Mouse (Mus musculus): Measurements from ENCODE around the gene Hoxa9. TPM values are rescaled to one million over a fixed set of nuclear protein-coding genes. Genes with fewer than 3 reads are reported as not detected.

Gene Hoxa9
- polyA plus RNA-seq, 2 experiments: 39.0 to 107 TPM

DNA sequence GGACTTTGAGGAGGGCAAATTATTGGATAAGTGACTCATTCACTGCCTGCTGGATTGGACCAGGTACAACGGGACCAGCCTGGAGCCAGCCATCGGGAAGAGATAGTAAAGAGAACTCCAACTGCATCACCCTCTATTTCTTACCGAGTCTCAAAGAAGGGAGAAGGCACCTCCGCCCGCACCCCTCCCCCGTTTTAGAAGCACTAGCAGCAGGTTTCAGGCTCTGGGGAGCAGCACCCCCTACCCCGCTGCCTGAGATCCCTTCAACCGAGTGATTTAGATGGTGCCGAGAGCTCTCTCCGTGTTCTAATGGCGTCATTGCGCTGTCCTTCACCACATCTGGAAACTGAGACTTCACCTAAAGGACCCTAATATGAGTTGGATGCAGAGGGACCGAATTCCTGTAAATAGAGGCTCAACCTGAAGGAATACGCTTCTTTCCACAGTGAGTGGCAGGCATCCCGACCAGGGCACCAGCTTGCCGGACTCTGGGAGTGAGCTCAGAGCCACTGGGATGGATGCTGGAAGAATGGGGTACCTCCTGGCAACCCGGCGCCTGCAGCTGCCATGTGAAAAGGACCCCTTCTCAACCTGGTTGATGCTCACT lies 34.5 kb upstream of the Hoxa9 start:
- Histone ChIP-seq H3K4me1 (ENCODE audit: control insufficient read depth, insufficient read depth, low read length) (peaks cover 11% of the 10 kb centered on the region), H3K4me3 (replicated peaks; ENCODE audit: low read length) (peak overlapping the region; percentile 76), H3K9ac (ENCODE audit: low read depth, low read length, severe bottlenecking) (peak overlapping the region; percentile 99), H3K27ac (replicated peaks; ENCODE audit: low read depth, low read length) (peak overlapping the region; percentile 95), H3K9me3 (ENCODE audit: control insufficient read depth, low read length) (no peaks in the 10 kb centered on the region), H3K27me3 (ENCODE audit: control insufficient read depth, insufficient read depth, low read length) (peaks cover 35% of the 10 kb centered on the region), H3K36me3 (ENCODE audit: control insufficient read depth, insufficient read depth, low read length) (no peaks in the 10 kb centered on the region), H3K4me2 (replicated peaks; ENCODE audit: low read depth, low read length, severe bottlenecking) (peak overlapping the region; percentile 96)
- 2% methylated on average over 18 of the region's 18 CpGs for WGBS
- ATAC-seq (ENCODE audit: low FRiP score, low read depth) (no peak), DNase-seq (ENCODE audit: low spot score) (no peak)
- TF ChIP-seq POLR2A (IDR thresholded peaks at IDR 0.05; ENCODE audit: borderline replicate concordance, extremely low read depth, insufficient read depth, insufficient read length): no peak

DNA sequence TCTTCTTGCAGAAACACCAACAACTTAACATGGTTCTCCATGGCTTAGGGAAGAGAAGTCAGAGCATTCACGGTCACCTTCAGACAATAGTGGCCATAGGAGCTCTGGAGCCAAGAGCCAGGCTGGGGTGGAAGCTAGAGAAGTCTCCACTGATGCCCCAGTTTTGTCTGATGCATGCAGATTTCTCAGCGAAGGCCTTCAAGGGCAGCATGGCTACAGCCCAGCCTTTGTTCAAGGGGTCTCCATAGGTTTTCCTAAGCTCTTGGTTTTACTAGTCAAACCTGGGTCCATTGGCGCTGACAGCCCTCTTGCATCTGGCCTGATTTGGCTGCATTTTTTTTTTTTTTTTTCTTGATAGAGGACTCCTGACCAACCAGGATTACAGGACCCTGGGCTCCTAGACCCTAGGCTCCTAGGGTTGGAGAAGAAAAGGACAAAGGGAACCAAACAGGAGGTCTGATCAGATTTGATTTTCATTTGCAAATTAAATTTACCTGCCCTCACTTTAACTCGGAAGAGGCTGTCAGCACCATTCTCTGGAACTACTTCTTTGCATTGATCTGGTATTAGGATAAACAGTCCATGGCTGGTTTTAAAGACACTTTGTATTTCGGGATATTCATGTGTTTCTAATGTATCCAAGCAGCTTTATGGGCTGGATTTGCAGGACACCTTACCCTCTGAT lies 33.4 kb upstream of the Hoxa9 start:
- H3K27me3 ChIP-seq (ENCODE audit: control insufficient read depth, insufficient read depth, low read length): peaks cover 27% of the 10 kb centered on the region
- peak overlapping the region; percentile 95 for H3K27ac ChIP-seq (replicated peaks; ENCODE audit: low read depth, low read length)
- H3K9ac ChIP-seq (ENCODE audit: low read depth, low read length, severe bottlenecking): peak overlapping the region; percentile 99
- WGBS: 11% methylated on average over 5 of the region's 5 CpGs
- peak overlapping the region; percentile 76 for H3K4me3 ChIP-seq (replicated peaks; ENCODE audit: low read length)
- ATAC-seq (ENCODE audit: low FRiP score, low read depth): no peak
- H3K36me3 ChIP-seq (ENCODE audit: control insufficient read depth, insufficient read depth, low read length): no peaks in the 10 kb centered on the region
- peaks cover 10% of the 10 kb centered on the region; the same call in 1 of the 2 replicates for H3K4me1 ChIP-seq (ENCODE audit: control insufficient read depth, insufficient read depth, low read length)
- H3K4me2 ChIP-seq (replicated peaks; ENCODE audit: low read depth, low read length, severe bottlenecking): peak overlapping the region; percentile 96
- peak; percentile 6 for DNase-seq (ENCODE audit: low spot score)
- no peaks in the 10 kb centered on the region for H3K9me3 ChIP-seq (ENCODE audit: control insufficient read depth, low read length)
- no peak for TF ChIP-seq POLR2A (IDR thresholded peaks at IDR 0.05; ENCODE audit: borderline replicate concordance, extremely low read depth, insufficient read depth, insufficient read length)

DNA sequence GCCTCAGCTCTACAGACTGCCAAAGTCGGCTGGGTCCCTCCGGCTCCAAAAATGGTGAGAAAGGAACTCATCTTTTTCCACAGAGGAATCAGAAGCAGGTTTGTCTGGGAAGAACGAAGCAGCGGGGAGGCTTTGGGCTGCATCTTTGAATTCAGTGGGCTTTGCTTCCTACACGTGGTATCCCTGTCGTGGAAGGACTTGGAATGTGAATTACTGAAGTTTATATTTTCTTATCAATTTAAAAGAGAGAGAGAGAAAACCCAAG lies 32.4 kb upstream of the Hoxa9 start:
- 5% methylated on average over 6 of the region's 6 CpGs for WGBS
- peaks cover 17% of the 10 kb centered on the region; the same call in 1 of the 2 replicates for H3K27me3 ChIP-seq (ENCODE audit: control insufficient read depth, insufficient read depth, low read length)
- TF ChIP-seq POLR2A (IDR thresholded peaks at IDR 0.05; ENCODE audit: borderline replicate concordance, extremely low read depth, insufficient read depth, insufficient read length): no peak
- peak overlapping the region; percentile 99 for H3K9ac ChIP-seq (ENCODE audit: low read depth, low read length, severe bottlenecking)
- peak overlapping the region; percentile 96 for H3K4me2 ChIP-seq (replicated peaks; ENCODE audit: low read depth, low read length, severe bottlenecking)
- ATAC-seq (ENCODE audit: low FRiP score, low read depth) (no peak), DNase-seq (ENCODE audit: low spot score) (peak; percentile 4)
- H3K4me3 ChIP-seq (replicated peaks; ENCODE audit: low read length): peak overlapping the region; percentile 76
- H3K27ac ChIP-seq (replicated peaks; ENCODE audit: low read depth, low read length): peak overlapping the region; percentile 95
- H3K9me3 ChIP-seq (ENCODE audit: control insufficient read depth, low read length): no peaks in the 10 kb centered on the region
- H3K36me3 ChIP-seq (ENCODE audit: control insufficient read depth, insufficient read depth, low read length): 0 out of 2 replicates have a peak, but pooled peaks cover under 1% of the 10 kb centered on the region
- peaks cover 9% of the 10 kb centered on the region; the same call in 1 of the 2 replicates for H3K4me1 ChIP-seq (ENCODE audit: control insufficient read depth, insufficient read depth, low read length)

DNA sequence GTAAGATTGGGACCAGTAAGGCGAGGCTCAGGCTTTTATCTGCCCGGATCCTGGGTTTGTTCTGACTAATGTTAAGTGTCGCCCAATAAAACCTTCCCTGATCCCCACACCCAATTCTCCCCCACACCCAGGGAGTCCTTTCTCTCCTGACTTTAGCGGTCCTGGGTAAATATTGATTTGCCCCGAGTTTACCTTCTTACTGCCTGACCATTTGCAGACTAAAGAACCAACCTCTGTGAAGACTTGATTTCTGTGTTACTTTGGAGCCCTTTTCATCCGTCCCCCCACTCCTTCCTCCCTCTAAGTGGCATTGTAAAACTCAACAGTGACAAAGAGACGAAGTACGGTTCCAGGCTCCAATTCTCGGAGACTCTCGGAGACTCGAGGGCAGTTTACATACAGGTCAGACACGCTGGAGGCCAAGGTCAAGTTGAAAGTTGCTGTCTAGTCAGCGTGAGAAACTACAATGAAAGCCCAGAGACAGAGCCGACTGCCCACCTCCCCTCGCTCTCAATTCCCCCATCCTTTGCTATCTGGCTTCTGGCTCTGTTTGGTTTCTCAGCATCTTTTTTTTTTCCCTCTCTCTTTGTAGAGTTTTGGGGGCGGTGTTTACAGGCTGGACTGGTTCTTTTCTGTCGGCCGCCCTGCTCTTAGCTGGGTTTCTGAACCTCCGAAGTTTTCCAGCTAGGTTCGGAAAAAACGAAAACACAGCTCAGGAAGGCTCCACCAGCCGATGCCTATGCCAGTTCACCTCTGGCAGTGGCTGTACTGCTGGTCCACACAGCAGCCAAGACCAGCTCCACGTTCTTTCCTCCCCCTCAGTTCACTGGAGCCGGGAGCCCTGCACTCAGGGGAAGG lies 31.8 kb upstream of the Hoxa9 start:
- Histone ChIP-seq H3K4me2 (replicated peaks; ENCODE audit: low read depth, low read length, severe bottlenecking) (peak overlapping the region; percentile 96), H3K4me1 (ENCODE audit: control insufficient read depth, insufficient read depth, low read length) (0 out of 2 replicates have a peak, but pooled peaks cover 5% of the 10 kb centered on the region), H3K27me3 (ENCODE audit: control insufficient read depth, insufficient read depth, low read length) (0 out of 2 replicates have a peak, but pooled peaks cover 12% of the 10 kb centered on the region), H3K9ac (ENCODE audit: low read depth, low read length, severe bottlenecking) (peak overlapping the region; percentile 99), H3K9me3 (ENCODE audit: control insufficient read depth, low read length) (no peaks in the 10 kb centered on the region), H3K27ac (replicated peaks; ENCODE audit: low read depth, low read length) (peak overlapping the region; percentile 95), H3K36me3 (ENCODE audit: control insufficient read depth, insufficient read depth, low read length) (0 out of 2 replicates have a peak, but pooled peaks cover 4% of the 10 kb centered on the region), H3K4me3 (replicated peaks; ENCODE audit: low read length) (peak overlapping the region; percentile 76)
- TF ChIP-seq POLR2A (IDR thresholded peaks at IDR 0.05; ENCODE audit: borderline replicate concordance, extremely low read depth, insufficient read depth, insufficient read length): no peak
- DNase-seq (ENCODE audit: low spot score) (peak; percentile 7), ATAC-seq (ENCODE audit: low FRiP score, low read depth) (no peak)
- 4% methylated on average over 24 of the region's 24 CpGs for WGBS
